Comparison of ENCODE assay signal across 12 mouse cellular contexts in genomic region chr4:145192686-145193085, GRCm38 (mm10). TPM values are rescaled to one million over a fixed set of nuclear protein-coding genes. Genes with fewer than 3 reads are reported as not detected.
A peak's percentile ranks its signal among the peaks of the same experiment; 100 is the strongest.
DNase-seq lines count a peak whose midpoint lies in the region; ATAC-seq and TF ChIP-seq lines count a peak whose summit lies in the region.
"Had no signal": no experiment of that assay in that cellular context is flagged by ENCODE, and none has a peak within 500 bp of the region (broad histone marks: within the 10 kb centered on the region; RNA-seq: fewer than 3 reads in every experiment).

No protein-coding gene starts in this region.

- intact Hi-C loops in gastrocnemius, postnatal 36 days (cut with DNase I), result loop anchor here (5.0 kb wide), 1 partner anchor 40 kb away; no protein-coding TSS in a partner anchor

- no peak for TF ChIP-seq CTCF in hindbrain, postnatal 0 days (IDR thresholded peaks at IDR 0.05; ENCODE audit: low read depth)

- no peak overlapping the region for H3K9ac ChIP-seq in hindbrain, postnatal 0 days (replicated peaks; ENCODE audit: low read length)
- H3K9ac ChIP-seq in hindbrain, embryonic 14.5 days, result no peak overlapping the region
- H3K9ac ChIP-seq in liver, embryonic 13.5 days, result peak overlapping the region; percentile 97
- no peak overlapping the region for H3K9ac ChIP-seq in forebrain, embryonic 15.5 days (replicated peaks)
- H3K9ac ChIP-seq: embryonic facial prominence, embryonic 12.5 days; limb, embryonic 15.5 days had no signal

- no peak overlapping the region for H3K4me3 ChIP-seq in hindbrain, postnatal 0 days (ENCODE audit: low read length)
- no peak overlapping the region for H3K4me3 ChIP-seq in hindbrain, embryonic 14.5 days (replicated peaks; ENCODE audit: low read length)
- peak overlapping the region; percentile 99; the same call in 1 of the 2 replicates for H3K4me3 ChIP-seq in liver, embryonic 13.5 days (replicated peaks)
- H3K4me3 ChIP-seq in forebrain, embryonic 15.5 days, result no peak overlapping the region
- H3K4me3 ChIP-seq: embryonic facial prominence, embryonic 12.5 days had no signal

- peaks cover 8% of the 10 kb centered on the region for H3K4me1 ChIP-seq in hindbrain, postnatal 0 days (ENCODE audit: insufficient read depth, low read length)
- peaks cover 13% of the 10 kb centered on the region for H3K4me1 ChIP-seq in hindbrain, embryonic 14.5 days (replicated peaks; ENCODE audit: control insufficient read depth, insufficient read depth, low read length)
- peaks cover 51% of the 10 kb centered on the region for H3K4me1 ChIP-seq in liver, embryonic 13.5 days (replicated peaks)
- H3K4me1 ChIP-seq in forebrain, embryonic 15.5 days, result peaks cover 21% of the 10 kb centered on the region

- no peak for ATAC-seq in hindbrain, postnatal 0 days
- no peak for ATAC-seq in hindbrain, embryonic 14.5 days (ENCODE audit: low FRiP score)
- no peak for ATAC-seq in liver, embryonic 13.5 days (ENCODE audit: low read depth)
- no peak for ATAC-seq in forebrain, embryonic 15.5 days (replicated peaks)

- H3K27me3 ChIP-seq in hindbrain, postnatal 0 days (ENCODE audit: insufficient read depth, low read length), result no peaks in the 10 kb centered on the region
- H3K27me3 ChIP-seq in hindbrain, embryonic 14.5 days (ENCODE audit: control insufficient read depth, insufficient read depth, low read length), result no peaks in the 10 kb centered on the region
- no peaks in the 10 kb centered on the region for H3K27me3 ChIP-seq in liver, embryonic 13.5 days
- no peaks in the 10 kb centered on the region for H3K27me3 ChIP-seq in forebrain, embryonic 15.5 days
- H3K27me3 ChIP-seq: CH12.LX; embryonic facial prominence, embryonic 12.5 days; hindbrain, embryonic 13.5 days; limb, embryonic 15.5 days had no signal

- H3K9me3 ChIP-seq in hindbrain, postnatal 0 days (ENCODE audit: low read length), result no peaks in the 10 kb centered on the region
- H3K9me3 ChIP-seq in hindbrain, embryonic 14.5 days (ENCODE audit: control insufficient read depth, low read length), result no peaks in the 10 kb centered on the region
- no peaks in the 10 kb centered on the region for H3K9me3 ChIP-seq in liver, embryonic 13.5 days (replicated peaks)
- no peaks in the 10 kb centered on the region for H3K9me3 ChIP-seq in forebrain, embryonic 15.5 days
- H3K9me3 ChIP-seq: embryonic facial prominence, embryonic 12.5 days; hindbrain, embryonic 13.5 days; limb, embryonic 15.5 days had no signal

- H3K27ac ChIP-seq in hindbrain, postnatal 0 days, result no peak overlapping the region
- no peak overlapping the region for H3K27ac ChIP-seq in hindbrain, embryonic 14.5 days
- no peak overlapping the region for H3K27ac ChIP-seq in liver, embryonic 13.5 days
- no peak overlapping the region for H3K27ac ChIP-seq in forebrain, embryonic 15.5 days (replicated peaks)
- H3K27ac ChIP-seq: embryonic facial prominence, embryonic 12.5 days; hindbrain, embryonic 13.5 days had no signal

- no peak for DNase-seq in hindbrain, postnatal 0 days (ENCODE audit: low spot score)
- DNase-seq in hindbrain, embryonic 14.5 days (ENCODE audit: low spot score), result no peak
- DNase-seq in adrenal gland, postnatal 36 days, result peak; percentile 71 to 77
- peak; percentile 22 to 28 for DNase-seq in gastrocnemius, postnatal 36 days
- DNase-seq in liver, embryonic 13.5 days, result no peak
- DNase-seq in right cerebral cortex, postnatal 14 days, result no peak
- DNase-seq in frontal cortex, postnatal 10 days (ENCODE audit: low spot score in 2 of 2), result no peak

- H3K4me2 ChIP-seq in hindbrain, postnatal 0 days (ENCODE audit: low read depth, low read length), result 0 out of 2 replicates have a peak overlapping the region, but pooled peaks have one; percentile 6
- H3K4me2 ChIP-seq in hindbrain, embryonic 14.5 days (replicated peaks), result no peak overlapping the region
- peak overlapping the region; percentile 91; the same call in 1 of the 2 replicates for H3K4me2 ChIP-seq in liver, embryonic 13.5 days
- no peak overlapping the region for H3K4me2 ChIP-seq in forebrain, embryonic 15.5 days (replicated peaks)

- H3K36me3 ChIP-seq in hindbrain, postnatal 0 days (ENCODE audit: insufficient read depth, low read length), result peaks cover 13% of the 10 kb centered on the region; the same call in 1 of the 2 replicates
- peaks cover 21% of the 10 kb centered on the region for H3K36me3 ChIP-seq in hindbrain, embryonic 14.5 days (replicated peaks; ENCODE audit: control insufficient read depth, insufficient read depth)
- H3K36me3 ChIP-seq in liver, embryonic 13.5 days, result peaks cover 28% of the 10 kb centered on the region
- peaks cover 15% of the 10 kb centered on the region; the same call in 1 of the 2 replicates for H3K36me3 ChIP-seq in forebrain, embryonic 15.5 days

RNA-seq across cellular contexts. Expression of gene Vps13d, which starts 2.1 kb away (rescaled TPM):
- total RNA-seq in hindbrain, postnatal 0 days (2014; rRNA removed), result 32.8 and 35.3 TPM in 2 replicates
- polyA plus RNA-seq in hindbrain, postnatal 0 days (2015; fragmentation: Nextera tagmentation; extraction: Ambion mirVana), result 7.8 and 8.6 TPM in 2 replicates
- 12.1 and 12.7 TPM in 2 replicates for polyA plus RNA-seq in hindbrain, embryonic 14.5 days (2014; fragmentation: Nextera tagmentation; extraction: Ambion mirVana)
- 10 to 100 TPM; 59.1 to 83.2 TPM for total RNA-seq in adrenal gland, postnatal 36 days (2021)
- 10 to 100 TPM; 28.4 to 31.1 TPM for total RNA-seq in gastrocnemius, postnatal 36 days (2021)
- 3.1 and 3.5 TPM in 2 replicates for polyA plus RNA-seq in liver, embryonic 13.5 days (2015; fragmentation: Nextera tagmentation; extraction: Ambion mirVana)
- 9.4 and 9.6 TPM in 2 replicates for polyA plus RNA-seq in forebrain, embryonic 15.5 days (2015; fragmentation: Nextera tagmentation; extraction: Ambion mirVana)

RNA-seq across cellular contexts. Expression of gene Tnfrsf1b, which starts 54.0 kb away (rescaled TPM):
- 7.3 and 36.8 TPM in 2 replicates for total RNA-seq in hindbrain, postnatal 0 days (2014; rRNA removed)
- 2.5 and 2.9 TPM in 2 replicates for polyA plus RNA-seq in hindbrain, postnatal 0 days (2015; fragmentation: Nextera tagmentation; extraction: Ambion mirVana)
- polyA plus RNA-seq in hindbrain, embryonic 14.5 days (2014; fragmentation: Nextera tagmentation; extraction: Ambion mirVana), result 4.4 and 4.7 TPM in 2 replicates
- 1 to 10 TPM; 7.6 to 9.7 TPM for total RNA-seq in adrenal gland, postnatal 36 days (2021)
- 1 to 10 TPM; 2.5 to 3.1 TPM for total RNA-seq in gastrocnemius, postnatal 36 days (2021)
- polyA plus RNA-seq in liver, embryonic 13.5 days (2015; fragmentation: Nextera tagmentation; extraction: Ambion mirVana), result 4.1 and 4.8 TPM in 2 replicates
- 1.8 and 2.5 TPM in 2 replicates for polyA plus RNA-seq in forebrain, embryonic 15.5 days (2015; fragmentation: Nextera tagmentation; extraction: Ambion mirVana)

Comparison
In these comparisons a context has a peak if more than half of its experiments do, and no peak if none do; other contexts are left out.
1. H3K4me2 ChIP-seq: peak in hindbrain, postnatal 0 days (single experiment) and liver, embryonic 13.5 days (single experiment); none in hindbrain, embryonic 14.5 days (single experiment) and forebrain, embryonic 15.5 days (single experiment).
2. DNase-seq: peak in adrenal gland, postnatal 36 days (2 of 2) and gastrocnemius, postnatal 36 days (2 of 2); none in hindbrain, postnatal 0 days (single experiment), hindbrain, embryonic 14.5 days (single experiment), liver, embryonic 13.5 days (single experiment), right cerebral cortex, postnatal 14 days (single experiment) and frontal cortex, postnatal 10 days (0 of 2).